Mouse (Mus musculus) c-Kit-positive CD71-positive TER-119-positive erythroid progenitor cells, embryonic 14.5 days (primary cell): ENCODE measurements around the gene Nufip1.

Source experiments
- DNase-seq: peaks from one replicate; pipeline ENCODE4 v3.0.0-alpha.2; 2013; ENCODE audit warnings: low spot score

The Nufip1 gene

DNA sequence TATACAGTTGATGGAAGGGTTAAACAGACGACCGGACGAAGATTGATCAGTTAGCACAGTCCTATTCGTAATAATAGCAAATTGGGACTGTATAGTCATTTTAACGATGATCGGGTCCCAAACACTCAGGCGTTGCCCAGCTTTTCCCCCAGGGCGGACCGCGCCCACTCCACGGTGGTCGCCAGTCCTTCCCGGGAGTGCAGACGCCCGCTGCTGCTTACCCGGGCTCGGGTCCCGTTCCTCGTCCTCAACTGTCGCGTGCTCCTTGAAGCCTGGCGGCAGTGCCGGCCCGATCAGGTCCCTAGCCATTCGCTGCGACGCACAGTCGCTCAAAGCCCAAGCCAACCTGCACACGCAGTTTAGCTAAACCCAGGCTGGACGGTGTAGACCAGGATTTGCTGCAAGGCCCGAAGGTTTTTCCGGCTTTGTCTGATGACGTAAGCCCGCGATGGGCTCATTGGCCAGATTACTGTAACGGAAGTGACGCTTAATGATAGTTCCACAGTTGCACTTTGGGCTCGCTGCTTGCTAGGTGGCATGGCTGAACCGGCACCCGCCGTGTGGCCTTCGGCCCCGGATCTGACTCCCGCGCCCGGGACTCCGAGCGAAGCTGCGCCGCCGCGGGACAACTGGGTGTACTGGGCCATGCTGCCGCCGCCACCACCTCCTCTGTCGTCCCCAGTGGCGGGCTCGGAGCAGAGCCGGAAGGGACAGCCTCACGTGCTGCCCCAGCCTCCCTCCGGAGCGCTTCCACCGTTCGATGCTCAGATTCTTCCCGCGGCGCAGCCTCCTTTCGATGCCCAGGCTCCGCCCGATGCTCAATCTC, at the start of gene Nufip1, which contains the start of gene Gpalpp1:
Nufip1 (plus strand) TSS at position 496 of the 826 bp plus-strand sequence.
Gpalpp1 (minus strand) TSS at position 365 of the 826 bp plus-strand sequence.
- DNase-seq, result peak; percentile 91

DNA sequence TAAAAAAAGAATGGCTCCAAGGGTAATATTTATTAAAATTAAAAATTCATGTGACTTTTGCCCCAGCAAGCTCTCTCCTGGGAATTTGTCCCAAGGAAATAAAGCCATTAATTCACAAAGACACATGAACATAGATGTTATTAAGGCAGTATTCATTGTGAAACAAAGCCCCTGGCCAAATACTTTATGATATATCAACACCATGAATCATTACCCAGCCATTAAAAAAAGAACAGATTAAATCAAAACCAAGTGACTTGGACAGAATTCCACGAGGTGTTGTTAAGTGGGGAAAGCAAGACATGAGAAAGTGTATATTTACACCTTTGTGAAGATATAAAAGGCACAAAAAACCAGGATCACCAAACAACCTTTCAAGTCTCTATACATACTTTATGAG, 43.5 kb upstream of the Nufip1 start:
- no peak for DNase-seq

DNA sequence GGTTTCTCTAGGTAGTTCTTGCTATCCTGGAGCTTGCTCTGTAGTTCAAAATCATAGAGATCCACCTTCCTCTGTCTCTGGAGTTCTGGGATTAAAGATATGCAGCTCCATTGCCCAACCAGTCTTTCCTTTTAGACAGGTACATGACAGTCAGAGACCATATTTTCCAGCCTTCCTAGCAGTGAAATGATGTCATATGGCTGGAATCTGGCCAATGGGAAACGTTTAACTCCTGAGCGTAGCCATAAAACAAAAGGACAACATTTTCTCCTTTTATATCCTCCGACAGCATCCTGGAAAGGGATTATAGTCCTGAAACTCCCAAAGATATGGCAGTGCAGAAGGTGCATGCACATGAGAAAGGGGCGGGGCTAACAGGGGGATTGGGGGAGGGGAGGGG, 42.4 kb upstream of the Nufip1 start:
- no peak for DNase-seq

DNA sequence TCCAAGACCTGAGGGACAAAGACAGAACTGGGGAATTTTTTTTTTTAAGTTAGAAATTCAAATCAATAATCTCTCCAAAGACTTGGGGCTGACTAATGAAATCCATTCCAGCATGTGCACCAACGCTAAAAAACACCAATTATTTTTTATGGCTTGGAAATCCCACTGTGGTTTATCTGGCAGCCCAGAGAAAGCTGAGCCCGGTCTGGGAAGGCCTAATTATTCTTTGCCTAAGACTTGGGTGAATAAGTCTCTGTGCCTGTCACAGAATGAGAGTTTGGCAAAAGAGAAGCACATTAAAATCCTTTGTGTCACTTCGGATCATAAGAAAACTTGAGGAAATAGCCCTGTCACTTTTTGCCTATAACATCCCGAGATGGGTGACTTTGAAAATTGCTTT, 41.4 kb upstream of the Nufip1 start:
- DNase-seq, result no peak

DNA sequence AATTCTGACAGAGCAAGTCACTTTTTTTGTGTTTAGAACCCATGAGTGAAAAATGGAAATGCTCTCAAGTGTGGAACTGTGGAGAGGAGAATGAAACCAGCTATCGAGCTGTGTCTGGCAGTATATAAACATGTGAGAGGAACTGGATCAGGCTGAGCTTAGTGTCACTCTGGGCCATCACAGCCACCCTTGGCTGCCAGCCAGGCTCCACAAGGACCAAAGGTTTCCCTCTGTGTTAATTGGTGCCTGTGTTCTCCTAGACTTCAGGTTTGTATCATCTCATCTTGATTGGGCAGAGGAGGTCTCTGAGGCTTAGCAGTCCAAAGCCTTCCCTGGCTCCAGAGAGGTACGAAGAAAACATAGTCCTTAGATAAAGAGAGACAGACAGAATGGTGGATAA, 38.1 kb upstream of the Nufip1 start:
- DNase-seq, result no peak

DNA sequence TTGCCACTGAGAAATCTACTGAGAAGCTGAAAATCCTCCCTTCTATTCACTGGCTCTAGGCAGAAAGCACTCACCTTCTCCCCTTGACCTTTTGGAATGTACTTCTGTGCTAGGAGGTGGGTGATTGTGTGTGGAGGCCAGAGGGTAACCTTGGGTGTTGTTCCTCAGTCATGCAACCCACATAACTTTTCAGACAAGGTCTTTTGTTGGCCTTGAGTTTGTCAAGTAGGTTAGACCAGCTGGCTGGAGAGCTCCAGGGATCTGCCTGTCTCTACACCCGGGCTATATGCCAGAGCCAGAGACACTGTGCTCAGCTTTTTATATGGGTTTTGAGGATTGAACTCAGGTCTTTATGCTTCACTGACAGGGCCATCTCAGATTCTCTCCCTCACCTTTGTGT, 36.5 kb upstream of the Nufip1 start:
- no peak for DNase-seq

DNA sequence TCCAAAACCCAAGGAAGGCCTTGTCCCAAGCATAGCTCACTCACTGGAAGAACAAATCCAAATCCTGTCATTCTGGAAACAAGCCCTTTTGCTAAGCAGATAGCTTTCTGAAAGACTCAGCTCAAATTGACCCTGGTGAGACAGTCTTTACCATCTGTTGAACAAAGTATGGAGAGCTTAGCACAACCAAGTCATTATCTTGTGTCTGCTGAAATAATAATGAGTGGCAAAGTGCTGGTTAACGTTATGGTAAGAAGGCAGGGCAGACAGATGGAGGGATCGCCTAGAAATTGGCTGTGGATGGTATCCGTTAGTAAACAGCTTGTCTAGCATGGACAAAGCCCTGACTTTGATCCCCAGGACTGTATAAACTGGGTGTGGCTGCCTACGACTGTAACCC, 35.0 kb upstream of the Nufip1 start:
- DNase-seq, result no peak

DNA sequence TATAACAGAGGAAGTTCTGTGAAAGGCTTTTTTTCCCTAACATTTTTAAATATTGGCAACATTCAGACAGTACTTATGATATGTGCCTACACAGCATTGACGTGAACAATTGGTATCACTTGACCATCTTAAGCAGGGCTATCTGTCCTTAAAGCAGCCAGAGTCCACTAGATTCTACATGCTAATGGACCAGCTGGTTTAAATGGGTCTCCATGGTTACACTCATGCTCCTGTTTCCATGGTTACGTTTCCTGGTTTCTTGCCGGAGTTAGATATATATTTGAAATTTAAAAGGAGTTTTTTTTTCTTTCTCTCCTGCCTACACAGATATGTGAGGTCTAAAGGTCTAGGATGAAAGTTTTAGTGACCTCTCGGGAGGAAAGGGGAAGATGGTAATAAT, 34.1 kb upstream of the Nufip1 start:
- DNase-seq, result no peak

DNA sequence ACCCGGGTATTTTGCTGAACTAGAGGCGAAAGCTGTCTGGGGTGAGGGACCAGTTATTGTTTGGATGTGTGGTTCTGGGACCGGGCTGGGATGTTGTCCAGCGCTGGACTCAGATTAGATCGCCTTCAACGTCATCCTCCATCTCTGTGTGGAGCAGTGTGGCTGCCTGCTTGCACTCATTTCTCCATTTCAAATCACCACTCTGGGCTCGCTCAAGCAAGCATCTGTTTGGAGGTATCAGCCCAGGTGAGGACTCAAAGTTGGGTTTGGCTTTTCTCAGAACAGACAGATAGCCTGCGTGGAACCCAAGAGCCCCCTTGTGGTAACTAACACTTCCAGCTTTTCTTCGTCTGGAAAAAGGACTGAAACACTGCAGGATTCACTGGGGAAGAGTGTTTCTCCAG, 33.6 kb upstream of the Nufip1 start:
- DNase-seq, result peak; percentile 6

DNA sequence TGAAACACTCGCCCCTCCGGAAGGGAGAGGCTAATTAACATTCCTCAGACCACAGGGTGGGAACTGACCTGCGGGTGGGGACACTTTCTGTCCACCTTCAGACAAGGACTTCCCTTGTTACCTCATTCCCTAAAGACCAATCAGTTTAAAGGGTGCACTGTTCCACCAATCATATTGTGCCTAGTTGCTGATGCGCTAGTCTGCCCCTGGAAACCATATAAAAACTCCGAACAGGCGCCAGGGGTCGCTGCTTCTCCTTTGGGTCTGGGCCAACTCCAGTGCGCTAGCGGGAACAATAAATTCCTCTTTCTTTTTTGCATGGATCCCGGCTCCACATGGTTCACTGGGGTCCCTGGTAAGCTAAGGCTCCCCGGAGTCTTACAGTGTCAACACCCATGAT, 29.2 kb upstream of the Nufip1 start:
- DNase-seq, result no peak

DNA sequence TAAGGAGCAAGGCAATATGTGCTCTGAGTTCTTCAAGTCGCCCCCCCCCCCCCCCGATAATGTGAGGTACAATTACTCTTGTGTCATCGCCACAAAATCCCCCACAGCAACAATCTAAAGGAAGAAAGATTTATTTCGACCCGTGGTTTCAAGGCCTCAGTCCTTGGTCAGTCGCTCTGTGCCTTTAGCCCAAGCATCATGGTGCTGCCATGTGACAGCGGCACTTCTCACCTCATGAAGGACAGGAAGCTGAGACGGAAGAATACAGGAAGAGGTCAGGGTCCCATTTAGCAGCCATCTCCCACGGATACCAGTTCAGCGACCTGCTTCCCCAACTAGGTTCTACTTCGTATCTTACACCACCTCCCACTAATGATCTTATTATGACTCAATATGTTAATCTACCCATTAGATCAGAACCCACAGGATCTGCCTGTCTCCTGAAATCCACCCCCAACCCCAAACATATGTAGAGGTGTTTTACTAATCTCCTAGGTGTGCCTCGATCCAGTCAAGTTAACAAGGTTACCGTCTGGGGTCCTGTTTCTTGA, 28.5 kb upstream of the Nufip1 start:
- DNase-seq, result no peak

DNA sequence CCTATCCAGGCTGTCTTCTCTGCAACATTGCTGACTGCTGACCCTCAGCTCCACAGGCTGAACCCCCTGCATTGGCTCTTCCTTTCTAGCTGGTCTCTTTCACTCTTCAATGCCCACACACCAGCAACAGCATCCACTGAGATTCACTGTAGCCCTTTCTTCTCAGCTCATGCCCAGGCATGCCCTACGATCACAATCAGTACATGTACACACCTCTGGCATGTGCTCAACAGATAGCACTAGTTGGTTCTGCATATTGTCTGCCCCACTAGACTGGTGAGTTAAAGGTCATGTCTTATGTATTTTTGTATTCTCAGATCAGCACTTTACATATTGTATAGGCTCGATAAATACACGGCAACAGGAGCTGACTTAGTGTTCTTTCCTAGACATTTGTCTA, 26.5 kb upstream of the Nufip1 start:
- DNase-seq, result peak; percentile 20

DNA sequence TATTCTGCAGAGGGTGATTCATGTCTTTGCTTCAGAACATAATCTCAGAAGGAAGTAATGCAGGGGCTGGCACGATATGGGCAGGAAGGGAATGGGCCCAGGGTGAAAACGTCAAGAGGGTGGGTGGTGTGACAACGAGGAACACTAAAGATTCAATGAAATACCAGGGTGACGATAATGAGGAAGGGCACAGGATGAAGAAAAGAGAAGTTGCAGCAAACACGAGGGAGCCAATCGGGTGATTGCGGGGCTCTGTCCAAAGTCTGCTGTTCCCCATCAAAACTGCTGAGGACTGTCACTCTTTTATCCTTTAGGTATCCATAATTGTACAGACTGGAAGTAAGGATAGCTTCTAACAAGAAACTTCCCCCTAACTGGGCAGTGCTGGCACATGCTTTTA, 13.4 kb upstream of the Nufip1 start:
- no peak for DNase-seq

DNA sequence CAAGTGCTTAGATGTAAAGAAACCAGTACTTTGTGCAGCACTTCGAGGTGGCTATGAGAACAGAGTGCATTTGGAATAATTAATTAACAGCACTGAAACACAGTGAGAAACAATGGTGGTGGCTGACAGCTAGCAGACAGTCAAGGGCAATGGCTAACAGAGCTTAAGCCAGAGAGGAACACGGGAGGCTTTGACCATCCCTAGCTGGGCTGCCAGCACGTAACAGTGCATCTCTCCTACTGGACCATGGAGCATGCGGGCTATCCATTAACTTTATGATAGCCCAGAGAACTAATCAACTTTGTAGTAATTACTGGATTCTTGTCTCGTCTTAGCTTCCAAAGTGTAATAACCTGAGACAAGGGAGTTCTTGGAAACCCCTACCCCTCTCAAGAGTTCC, 12.9 kb upstream of the Nufip1 start:
- DNase-seq, result no peak

DNA sequence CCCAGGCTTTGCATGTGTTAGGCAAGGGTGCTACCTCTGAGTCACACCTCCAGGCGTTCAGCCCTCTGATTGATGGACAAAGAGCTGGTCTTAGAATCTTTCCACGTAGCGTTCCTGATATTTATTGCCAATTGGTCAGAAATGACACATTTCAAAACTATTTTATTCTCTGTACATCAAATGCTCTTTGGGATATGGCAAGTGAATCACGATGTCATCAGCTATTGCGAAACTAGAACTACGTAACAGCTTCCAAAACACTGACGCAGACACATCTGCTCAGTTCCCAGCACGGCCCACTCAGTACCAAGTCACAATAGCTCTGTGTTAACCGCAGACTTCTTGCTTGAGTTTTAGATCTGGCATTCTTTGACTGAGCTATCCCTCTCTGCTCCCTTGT, 11.1 kb upstream of the Nufip1 start:
- DNase-seq, result no peak

DNA sequence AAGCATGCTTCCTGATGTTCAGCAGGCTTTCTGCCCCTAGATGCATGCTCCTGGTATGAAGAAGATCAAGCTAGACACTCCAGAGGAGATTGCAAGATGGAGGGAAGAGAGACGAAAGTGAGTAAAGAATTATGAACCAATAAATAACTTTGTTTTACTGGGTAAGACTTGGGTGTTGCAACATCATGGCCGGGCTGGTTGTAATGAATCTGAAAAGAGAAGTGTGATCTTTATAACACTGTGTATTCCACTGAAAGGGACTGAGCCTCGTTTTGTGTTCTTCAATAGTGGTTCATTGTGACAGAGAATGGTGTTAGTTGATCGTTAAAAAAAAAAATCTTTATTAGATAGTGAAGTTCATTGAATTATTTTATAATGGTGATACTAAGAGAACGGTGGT, 5.1 kb downstream of the Nufip1 start:
- no peak for DNase-seq

DNA sequence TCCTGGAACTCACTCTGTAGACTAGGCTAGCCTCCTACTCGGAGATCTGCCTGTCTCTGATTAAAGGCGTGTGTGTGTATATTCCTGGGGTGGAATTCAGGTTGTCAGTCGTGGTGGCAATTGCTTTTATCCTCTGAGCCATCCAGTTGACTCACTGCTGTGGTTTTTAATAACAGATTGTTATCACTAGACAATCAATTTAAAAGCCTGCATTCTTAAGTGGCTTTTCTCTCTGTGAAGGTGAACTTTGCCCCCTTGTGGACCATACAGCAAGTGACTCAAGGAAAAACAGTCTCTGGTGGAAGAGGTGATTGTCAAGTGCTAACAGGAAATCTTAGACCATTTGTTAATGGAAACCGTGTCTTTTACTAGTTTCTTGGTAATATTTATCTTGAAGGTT, 8.3 kb downstream of the Nufip1 start:
- DNase-seq, result no peak

DNA sequence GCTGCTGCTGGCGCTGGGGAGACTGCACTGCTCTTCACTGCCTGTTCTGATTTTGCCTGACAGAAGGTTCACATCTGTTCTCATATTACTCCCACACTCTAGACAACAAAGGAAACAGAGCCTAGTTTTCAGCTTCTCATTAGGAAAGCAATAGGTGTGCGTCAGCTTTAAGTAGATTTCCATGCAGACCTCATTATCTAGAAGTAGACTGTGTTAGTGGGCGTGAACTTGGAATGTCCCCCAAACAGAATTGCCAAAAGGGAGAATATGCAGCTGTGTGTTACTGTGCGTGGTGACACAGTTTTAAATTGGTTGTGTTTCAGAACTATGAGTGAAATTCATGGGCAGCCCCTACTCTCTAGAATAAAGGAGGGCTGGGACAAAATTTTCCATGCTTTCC, 9.8 kb downstream of the Nufip1 start:
- DNase-seq, result no peak

DNA sequence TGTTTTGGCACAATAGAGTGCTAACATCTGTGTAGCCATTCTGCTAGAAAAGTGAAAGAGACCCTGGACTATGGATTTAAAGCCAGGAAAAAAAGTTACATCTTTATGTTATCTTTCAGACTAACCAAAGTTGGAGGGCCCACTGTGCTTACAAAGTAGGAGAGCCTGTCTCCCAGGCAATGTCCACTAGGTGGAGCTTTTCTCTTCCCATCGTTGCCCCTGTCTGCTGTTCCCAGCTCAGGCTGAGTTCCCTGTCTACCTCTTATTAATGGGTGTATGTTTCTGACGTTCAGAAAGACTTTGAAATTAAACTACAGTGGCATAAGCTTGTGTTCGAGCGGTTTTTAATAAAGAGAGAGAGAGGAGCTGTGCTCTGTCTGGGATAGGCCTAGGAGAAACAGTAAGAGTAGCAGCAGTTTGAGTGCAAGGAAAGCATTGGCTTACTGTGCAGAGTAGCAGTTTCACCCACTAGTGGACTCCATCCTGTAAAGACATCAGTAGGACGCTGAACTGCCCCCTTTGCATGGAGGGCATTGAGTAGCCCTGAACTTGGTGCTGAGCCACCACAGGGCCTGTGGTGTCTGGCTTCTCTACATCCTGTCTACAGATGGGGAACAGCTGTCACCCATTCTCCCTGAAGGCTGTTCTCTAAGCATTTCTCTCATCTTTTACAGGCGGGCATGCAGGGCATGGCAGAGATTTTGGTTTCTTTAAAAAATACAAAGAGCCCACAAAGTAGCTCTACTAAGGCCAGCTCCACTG, 11.4 kb downstream of the Nufip1 start:
- DNase-seq, result peak; percentile 24

DNA sequence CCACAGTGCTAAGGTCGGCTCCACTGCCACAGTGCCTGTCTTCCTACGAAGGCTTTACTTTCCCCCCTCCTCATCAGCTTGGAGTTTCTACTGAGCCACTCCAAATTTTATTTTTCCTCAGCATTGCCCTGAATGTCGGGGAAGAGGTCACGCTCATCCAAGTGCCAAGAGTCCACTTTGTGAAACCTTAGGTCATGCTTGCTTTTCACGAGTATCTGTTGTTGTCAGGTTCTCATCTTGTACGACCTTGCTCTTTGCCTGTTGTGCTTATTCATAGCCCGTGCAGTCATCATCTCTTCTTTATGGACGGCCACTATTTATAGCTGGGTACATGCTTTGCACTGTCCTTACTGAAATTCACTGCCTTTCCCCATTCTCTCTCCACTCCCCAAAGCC, 12.0 kb downstream of the Nufip1 start:
- no peak for DNase-seq

DNA sequence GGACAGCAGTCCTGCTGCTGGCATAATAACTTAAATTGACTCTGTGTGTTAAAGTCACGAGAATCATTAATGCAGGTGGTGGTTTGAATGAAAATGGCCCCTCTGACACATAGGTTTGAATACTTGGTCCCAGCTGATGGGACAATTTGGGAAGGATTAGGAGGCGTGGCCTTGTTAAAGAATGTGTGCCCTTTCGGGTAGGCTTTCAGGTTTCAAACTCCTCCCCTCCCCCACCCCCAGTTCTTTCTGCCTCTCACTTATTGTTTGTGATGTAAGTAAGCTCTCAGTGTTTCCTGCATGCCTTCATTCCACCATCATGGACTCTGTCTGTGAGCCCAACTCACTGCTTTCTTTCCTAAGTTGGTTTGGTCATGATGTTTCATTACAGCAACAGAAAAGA, 16.6 kb downstream of the Nufip1 start:
- no peak for DNase-seq

DNA sequence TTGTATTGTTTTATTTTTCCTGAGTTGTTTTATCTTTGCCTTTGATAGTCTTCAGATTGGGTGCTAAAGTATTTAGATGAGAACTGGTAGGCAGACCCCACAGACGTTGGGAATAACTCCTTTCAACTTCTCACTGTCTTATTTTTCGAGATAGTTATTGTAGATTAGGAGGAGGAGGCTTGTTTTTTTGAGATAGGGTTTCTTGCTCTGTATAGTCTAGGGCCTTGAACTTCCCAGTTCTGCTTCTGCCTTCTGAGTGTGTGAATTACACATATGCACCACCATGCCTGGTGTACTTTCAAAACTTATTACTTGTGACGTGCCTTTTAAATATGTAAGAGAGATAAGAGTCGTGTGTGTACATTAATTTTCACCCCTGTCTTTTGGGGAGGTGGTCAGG, 17.5 kb downstream of the Nufip1 start:
- DNase-seq, result no peak

DNA sequence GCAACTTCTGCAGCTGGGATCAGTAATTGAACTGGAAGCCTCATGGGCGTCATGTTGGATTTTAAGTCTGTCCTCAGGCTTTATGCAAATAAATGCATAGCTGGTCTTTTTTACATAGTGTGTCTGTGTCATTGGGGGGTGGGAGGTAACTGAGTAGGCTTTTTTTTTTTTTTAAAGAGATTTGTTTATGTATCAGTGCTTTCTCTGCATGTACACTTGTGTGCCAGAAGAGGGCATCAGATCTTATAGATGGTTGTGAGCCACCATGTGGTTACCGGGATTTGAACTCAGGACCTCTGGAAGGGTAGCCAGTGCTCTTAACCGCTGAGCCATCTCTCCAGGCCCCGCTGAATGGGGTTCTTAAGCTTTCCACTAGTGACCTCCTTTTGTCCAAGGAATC, 24.3 kb downstream of the Nufip1 start:
- DNase-seq, result no peak
